ENCODE assay signal across 11 mouse cellular contexts in the genomic region with DNA sequence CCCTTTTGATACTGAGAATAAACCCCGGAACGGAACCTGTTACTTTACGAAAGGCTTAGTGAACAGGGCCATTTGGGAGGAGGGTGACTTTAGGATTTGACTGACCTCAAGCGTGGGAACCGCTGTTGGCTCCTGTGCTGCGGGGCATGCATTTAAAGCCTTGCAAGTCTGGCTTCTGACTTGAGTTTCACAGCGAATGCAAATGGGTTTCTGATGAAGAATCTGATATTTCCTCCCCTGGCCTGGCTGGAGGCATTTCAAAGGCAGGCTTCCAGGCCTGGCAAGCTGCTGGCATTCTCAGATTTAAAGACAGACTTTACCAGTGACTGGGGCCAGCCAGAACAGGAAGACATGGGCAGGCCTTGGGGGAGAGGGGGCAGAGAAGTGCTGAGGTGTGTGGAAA.
DNase-seq lines count a peak whose midpoint lies in the region; ATAC-seq lines count a peak whose summit lies in the region.
"Had no signal": no experiment of that assay in that cellular context is flagged by ENCODE, and none has a peak within 500 bp of the region (broad histone marks: within the 10 kb centered on the region; RNA-seq: fewer than 3 reads in every experiment).

No protein-coding gene starts in this region.

- H3K4me2 ChIP-seq in heart, embryonic 15.5 days: peak overlapping the region; percentile 28
- H3K4me2 ChIP-seq: intestine, embryonic 15.5 days; liver, embryonic 13.5 days had no signal

- peaks cover 21% of the 10 kb centered on the region for H3K4me1 ChIP-seq in heart, embryonic 15.5 days (replicated peaks)
- H3K4me1 ChIP-seq: intestine, embryonic 15.5 days; liver, embryonic 13.5 days had no signal

- H3K9ac ChIP-seq in heart, embryonic 15.5 days: no peak overlapping the region
- H3K9ac ChIP-seq: intestine, embryonic 15.5 days; liver, embryonic 13.5 days had no signal

- no peaks in the 10 kb centered on the region for H3K9me3 ChIP-seq in heart, embryonic 15.5 days (replicated peaks)
- H3K9me3 ChIP-seq: intestine, embryonic 15.5 days; liver, embryonic 13.5 days had no signal

- H3K27me3 ChIP-seq in heart, embryonic 15.5 days: no peaks in the 10 kb centered on the region
- H3K27me3 ChIP-seq: intestine, embryonic 15.5 days; liver, embryonic 13.5 days had no signal

- no peak for ATAC-seq in heart, embryonic 15.5 days (replicated peaks; ENCODE audit: insufficient number of reproducible peaks, insufficient read depth, low FRiP score, low read depth)
- ATAC-seq: intestine, embryonic 15.5 days had no signal

- 40% methylated on average over 7 of the region's 7 CpGs for WGBS in heart, embryonic 15.5 days

- H3K27ac ChIP-seq in heart, embryonic 15.5 days: peak overlapping the region; percentile 52
- H3K27ac ChIP-seq: intestine, embryonic 15.5 days; liver, embryonic 13.5 days had no signal

- DNase-seq in heart, adult 9 months (ENCODE audit: low spot score in 2 of 2): no peak
- DNase-seq in right cerebral cortex, adult 2 months (ENCODE audit: low spot score in 2 of 2): peak; percentile 5 to 14
- DNase-seq in right cerebral cortex, postnatal 14 days: no peak
- peak; percentile 30 to 49 for DNase-seq in gastrocnemius, postnatal 36 days
- DNase-seq in right cerebral cortex, postnatal 10 days (ENCODE audit: low spot score in 2 of 2): peak; percentile 52 to 57
- no peak for DNase-seq in layer of hippocampus, adult 9-10 months (ENCODE audit: low spot score)
- DNase-seq in urinary bladder, postnatal 10 days (ENCODE audit: low spot score): no peak
- DNase-seq: liver, embryonic 13.5 days; spleen, adult 18-20 months had no signal

- H3K36me3 ChIP-seq in heart, embryonic 15.5 days: no peaks in the 10 kb centered on the region
- H3K36me3 ChIP-seq: intestine, embryonic 15.5 days; liver, embryonic 13.5 days had no signal

- H3K4me3 ChIP-seq in heart, embryonic 15.5 days: no peak overlapping the region
- H3K4me3 ChIP-seq: intestine, embryonic 15.5 days; liver, embryonic 13.5 days had no signal

- intact Hi-C loops in gastrocnemius, postnatal 36 days (cut with DNase I): loop anchor here (5.0 kb wide), 1 partner anchor 62 kb away; no protein-coding TSS in a partner anchor

Comparison
In these comparisons a context has a peak if more than half of its experiments do, and no peak if none do; other contexts are left out.
1. DNase-seq: peak in right cerebral cortex, adult 2 months (2 of 2), gastrocnemius, postnatal 36 days (2 of 2) and right cerebral cortex, postnatal 10 days (2 of 2); none in heart, adult 9 months (0 of 2), right cerebral cortex, postnatal 14 days (single experiment), layer of hippocampus, adult 9-10 months (single experiment) and urinary bladder, postnatal 10 days (single experiment).